Comparison of ENCODE assay signal across 10 mouse cellular contexts in genomic region chr9:15030771-15031170, GRCm38 (mm10). TPM values are rescaled to one million over a fixed set of nuclear protein-coding genes. Genes with fewer than 3 reads are reported as not detected.
DNase-seq lines count a peak whose midpoint lies in the region; ATAC-seq and TF ChIP-seq lines count a peak whose summit lies in the region.
"Had no signal": no experiment of that assay in that cellular context is flagged by ENCODE, and none has a peak within 500 bp of the region (broad histone marks: within the 10 kb centered on the region; RNA-seq: fewer than 3 reads in every experiment).

No protein-coding gene starts in this region.

- no peak overlapping the region for H3K4me3 ChIP-seq in heart, postnatal 0 days (ENCODE audit: low read depth, low read length)
- no peak overlapping the region for H3K4me3 ChIP-seq in neural tube, embryonic 15.5 days (replicated peaks)
- H3K4me3 ChIP-seq: erythroblast, embryonic 14.5 days; megakaryocyte, embryonic 14.5 days had no signal

- H3K9ac ChIP-seq in heart, postnatal 0 days (replicated peaks; ENCODE audit: low read depth, low read length), result no peak overlapping the region
- H3K9ac ChIP-seq in neural tube, embryonic 15.5 days (replicated peaks), result no peak overlapping the region

- intact Hi-C loops in left cerebral cortex, postnatal 4 days (cut with DNase I), result no loop called here

- ATAC-seq in heart, postnatal 0 days (ENCODE audit: insufficient read depth, low read depth), result peak; percentile 42; the same call in 1 of the 2 replicates
- ATAC-seq in neural tube, embryonic 15.5 days (ENCODE audit: low FRiP score), result 0 out of 2 replicates have a peak, but pooled peaks have one; percentile 30
- no peak for ATAC-seq in megakaryocyte progenitor cell, adult 5-6 weeks (replicated peaks; ENCODE audit: poor library complexity)

- TF ChIP-seq CTCF in heart, postnatal 0 days (IDR thresholded peaks at IDR 0.05; ENCODE audit: low read depth), result no peak

- H3K4me2 ChIP-seq in heart, postnatal 0 days (ENCODE audit: low read depth, low read length), result no peak overlapping the region
- no peak overlapping the region for H3K4me2 ChIP-seq in neural tube, embryonic 15.5 days

- no peaks in the 10 kb centered on the region for H3K9me3 ChIP-seq in heart, postnatal 0 days (replicated peaks; ENCODE audit: control insufficient read depth, low read length)
- no peaks in the 10 kb centered on the region for H3K9me3 ChIP-seq in neural tube, embryonic 15.5 days (replicated peaks)

- no peaks in the 10 kb centered on the region for H3K36me3 ChIP-seq in heart, postnatal 0 days (replicated peaks; ENCODE audit: control insufficient read depth, insufficient read depth, low read length)
- H3K36me3 ChIP-seq in neural tube, embryonic 15.5 days, result peaks cover 7% of the 10 kb centered on the region; the same call in 1 of the 2 replicates

- no peak for TF ChIP-seq EP300 in heart, postnatal 0 days (IDR thresholded peaks at IDR 0.05; ENCODE audit: low read depth)

- H3K4me1 ChIP-seq in heart, postnatal 0 days (ENCODE audit: control insufficient read depth, insufficient read depth), result no peaks in the 10 kb centered on the region
- peaks cover 13% of the 10 kb centered on the region for H3K4me1 ChIP-seq in neural tube, embryonic 15.5 days

- 39% methylated on average over 8 of the region's 8 CpGs for WGBS in heart, postnatal 0 days
- WGBS in neural tube, embryonic 15.5 days, result 70% methylated on average over 8 of the region's 8 CpGs

- DNase-seq in cerebellum, adult 8-10 months, result peak; percentile 11
- DNase-seq in cerebellum, adult 9-10 months, result no peak
- peak; percentile 78 for DNase-seq in left cerebral cortex, postnatal 4 days
- no peak for DNase-seq in left cerebral cortex, adult 8-10 months (ENCODE audit: low spot score in 2 of 2)
- DNase-seq in heart, postnatal 0 days (ENCODE audit: low spot score), result peak; percentile 58
- DNase-seq in frontal cortex, postnatal 14 days (ENCODE audit: low spot score in 2 of 2), result no peak

- H3K27ac ChIP-seq in heart, postnatal 0 days (ENCODE audit: low read depth), result no peak overlapping the region
- no peak overlapping the region for H3K27ac ChIP-seq in neural tube, embryonic 15.5 days (replicated peaks)

- H3K27me3 ChIP-seq in heart, postnatal 0 days (ENCODE audit: control insufficient read depth, insufficient read depth, low read length), result no peaks in the 10 kb centered on the region
- no peaks in the 10 kb centered on the region for H3K27me3 ChIP-seq in neural tube, embryonic 15.5 days (replicated peaks)
- H3K27me3 ChIP-seq: megakaryocyte, embryonic 14.5 days had no signal

RNA-seq across cellular contexts. Expression of gene Panx1, which starts 14.5 kb away (rescaled TPM):
- total RNA-seq in left cerebral cortex, postnatal 4 days (2021), result 100 to 1,000 TPM; 131 to 140 TPM
- total RNA-seq in left cerebral cortex, adult 8-10 months (2022), result 10 to 100 TPM; 26.5 to 30.1 (median 28.0) TPM
- 2.4 and 7.4 TPM in 2 replicates for total RNA-seq in heart, postnatal 0 days (2014; rRNA removed; ENCODE audit: low replicate concordance)
- polyA plus RNA-seq in heart, postnatal 0 days (2015; fragmentation: Nextera tagmentation; extraction: Ambion mirVana), result 10.2 and 11.2 TPM in 2 replicates
- polyA plus RNA-seq in neural tube, embryonic 15.5 days (2015; fragmentation: Nextera tagmentation; extraction: Ambion mirVana), result 138 and 164 TPM in 2 replicates
- 12.9 and 19.2 TPM in 2 replicates for total RNA-seq in megakaryocyte progenitor cell, adult 5-6 weeks (2015)
- total RNA-seq in megakaryocyte progenitor cell, adult 5-6 weeks (2017), result 8.0 and 13.1 TPM in 2 replicates

Comparison
In these comparisons a context has a peak if more than half of its experiments do, and no peak if none do; other contexts are left out.
1. DNase-seq: peak in cerebellum, adult 8-10 months (single experiment), left cerebral cortex, postnatal 4 days (single experiment) and heart, postnatal 0 days (single experiment); none in cerebellum, adult 9-10 months (single experiment), left cerebral cortex, adult 8-10 months (0 of 2) and frontal cortex, postnatal 14 days (0 of 2).
2. RNA of gene Panx1, which starts 14.5 kb away (total RNA-seq): 131 to 140 TPM in left cerebral cortex, postnatal 4 days; 26.5 to 30.1 TPM in left cerebral cortex, adult 8-10 months, 8.0 to 19.2 TPM in megakaryocyte progenitor cell, adult 5-6 weeks and 2.4 to 7.4 TPM in heart, postnatal 0 days; every median in the first group is over 4 times any median in the second.